Mouse (Mus musculus) adrenal gland, postnatal 25 days (tissue): ENCODE results near the gene Olfr1270. TPM values are rescaled to one million over a fixed set of nuclear protein-coding genes. Genes with fewer than 3 reads are reported as not detected.
"Not testable (repeated sequence)": the region's sequence is repeated elsewhere in the genome, so short reads cannot be mapped to it uniquely, and the experiment has no call there.

Experiments
- DNase-seq: peaks from one replicate; pipeline ENCODE4 v3.0.0; 2021; ENCODE audit warnings: mixed read lengths
- long read RNA-seq: library from polyadenylated mRNA; stranded (forward); transcript quantifications from one replicate; pipeline ENCODE4 v2.0.0, GENCODE M21; 2021
- total RNA-seq: library from RNA; stranded (reverse); gene quantifications from 2 replicates; pipeline ENCODE4 v1.2.3, GENCODE M21; 2021

The Olfr1270 gene
- total RNA-seq = not detected in 2 replicates
- long read RNA-seq = 0 reads

- DNase-seq = no peak
Measured at GRCm38 (mm10) chr2:90152991-90153390, at the start of gene Olfr1270. Gene Olfr1270 (minus strand): TSS chr2:90153091.

- DNase-seq = not testable (repeated sequence)
Measured at GRCm38 (mm10) chr2:90199606-90200005, 46.7 kb upstream of the Olfr1270 start.

- DNase-seq = not testable (repeated sequence)
Measured at GRCm38 (mm10) chr2:90195285-90195684, 42.4 kb upstream of the Olfr1270 start.

GRCm38 (mm10) chr2:90194750-90195149 is 41.9 kb upstream of the Olfr1270 start:
- DNase-seq = not testable (repeated sequence)

- not testable (repeated sequence) for DNase-seq
Measured at GRCm38 (mm10) chr2:90187082-90187481, 34.2 kb upstream of the Olfr1270 start.

GRCm38 (mm10) chr2:90186082-90186481 is 33.2 kb upstream of the Olfr1270 start:
- DNase-seq = not testable (repeated sequence)

GRCm38 (mm10) chr2:90153916-90154315 is 1.0 kb upstream of the Olfr1270 start:
- DNase-seq = no peak

GRCm38 (mm10) chr2:90142196-90142595 is 10.7 kb downstream of the Olfr1270 start, which contains the start of gene Olfr32:
Gene Olfr32 (minus strand): TSS chr2:90142296.
- no peak for DNase-seq

- DNase-seq = no peak
Measured at GRCm38 (mm10) chr2:90121312-90121711, 31.6 kb downstream of the Olfr1270 start, which contains the start of gene Olfr1269. Gene Olfr1269 (minus strand): TSS chr2:90121412.

Other genes with a start within 250 kb of the Olfr1270 start
- gene Olfr1258, start 225.8 kb downstream of the Olfr1270 start, total RNA-seq = not detected in 2 replicates
- not detected in 2 replicates for gene Olfr1259, start 204.4 kb downstream of the Olfr1270 start, total RNA-seq
- not detected in 2 replicates for gene Olfr1260, start 178.8 kb downstream of the Olfr1270 start, total RNA-seq
- not detected in 2 replicates for gene Olfr1261, start 161.9 kb downstream of the Olfr1270 start, total RNA-seq
- gene Olfr1262, start 152.9 kb downstream of the Olfr1270 start, total RNA-seq = not detected in 2 replicates
- not detected in 2 replicates for gene Olfr1263, start 141.0 kb downstream of the Olfr1270 start, total RNA-seq
- gene Olfr1264, start 127.5 kb downstream of the Olfr1270 start, total RNA-seq = not detected in 2 replicates
- not detected in 2 replicates for gene Olfr1265, start 117.8 kb downstream of the Olfr1270 start, total RNA-seq
- not detected in 2 replicates for gene Olfr140, start 89.5 kb downstream of the Olfr1270 start, total RNA-seq
- gene Olfr1269, start 31.7 kb downstream of the Olfr1270 start, total RNA-seq = not detected in 2 replicates
- gene Olfr32, start 10.8 kb downstream of the Olfr1270 start, total RNA-seq = not detected in 2 replicates
- 0.38 TPM in 1 of 2 replicates, not detected in the other for gene Olfr1506, start 71.4 kb upstream of the Olfr1270 start, total RNA-seq
- not detected in 2 replicates for gene Olfr142, start 104.5 kb upstream of the Olfr1270 start, total RNA-seq
- gene Olfr1271, start 117.9 kb upstream of the Olfr1270 start, total RNA-seq = not detected in 2 replicates
- not detected in 2 replicates for gene Olfr1272, start 139.8 kb upstream of the Olfr1270 start, total RNA-seq
- not detected in 2 replicates for gene Gm13769, start 169.1 kb upstream of the Olfr1270 start, total RNA-seq
- gene Olfr1274-ps, start 245.6 kb upstream of the Olfr1270 start, total RNA-seq = not detected in 2 replicates